Mouse (Mus musculus) megakaryocyte, embryonic 14.5 days (primary cell): Measurements from ENCODE around the gene Phf1. TPM values are rescaled to one million over a fixed set of nuclear protein-coding genes. Genes with fewer than 3 reads are reported as not detected.

Source experiments
- H3K27me3 ChIP-seq: replicated peaks from 2 replicates; pipeline ENCODE3; 2012; ENCODE audit warnings: inconsistent platforms
- H3K36me3 ChIP-seq: replicated peaks from 2 replicates; pipeline ENCODE3; 2012; ENCODE audit warnings: low read length, inconsistent platforms, mixed read lengths
- H3K4me1 ChIP-seq: 2 replicates; pipeline ENCODE4 v1.6.1; 2012; ENCODE audit warnings: inconsistent platforms
- H3K4me3 ChIP-seq: replicated peaks from 2 replicates; pipeline ENCODE3; 2012; ENCODE audit warnings: moderate library complexity, mild to moderate bottlenecking, inconsistent platforms
- H3K9me3 ChIP-seq: 2 replicates; pipeline ENCODE4 v1.6.1; 2012; ENCODE audit warnings: inconsistent platforms
- FLI1 ChIP-seq: IDR thresholded peaks from 2 replicates; pipeline ENCODE4 v1.6.1; 2012; ENCODE audit warnings: low read length, inconsistent platforms, mixed read lengths
- GATA1 ChIP-seq: IDR thresholded peaks from 3 replicates; pipeline ENCODE4 v1.6.1; 2012; ENCODE audit warnings: mixed read lengths, low read length, inconsistent platforms, borderline replicate concordance
- polyA plus RNA-seq: library from polyadenylated mRNA; stranded (reverse); fragments of >175 nt; gene quantifications from 2 replicates; pipeline ENCODE4 v1.2.3, GENCODE M21; 2012; ENCODE audit warnings: low replicate concordance; ENCODE audit not compliant: insufficient read depth

The Phf1 gene
- polyA plus RNA-seq, 1 experiment: 31.7 TPM

DNA sequence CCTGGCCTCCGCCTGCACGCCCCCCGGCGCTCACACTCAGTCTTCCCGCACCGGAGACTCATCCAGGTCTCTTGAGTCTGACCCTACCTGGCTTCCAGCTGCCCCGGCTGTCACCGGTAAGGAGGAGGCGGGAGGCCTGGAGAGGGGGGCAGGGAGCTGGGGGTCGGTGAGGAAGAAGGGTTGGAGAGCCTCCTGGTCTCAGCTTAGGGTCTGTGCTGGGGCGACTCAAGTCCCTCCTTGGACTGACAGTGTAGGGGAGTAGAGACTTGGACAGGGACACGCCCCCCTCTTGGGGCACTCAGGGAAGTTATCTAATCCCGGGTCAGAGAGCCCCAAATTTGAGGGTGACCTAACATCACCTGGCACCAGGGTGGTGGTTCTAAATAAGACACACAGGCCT is 567 bp downstream of the Phf1 start:
- Histone ChIP-seq H3K27me3 (no peaks in the 10 kb centered on the region), H3K36me3 (peaks cover 65% of the 10 kb centered on the region), H3K4me1 (peaks cover 57% of the 10 kb centered on the region), H3K4me3 (peak overlapping the region; percentile 98), H3K9me3 (no peaks in the 10 kb centered on the region)
- TF ChIP-seq FLI1 (no peak), GATA1 (no peak)

GRCm38 (mm10) chr17:26933885-26934827 is 1.3 kb downstream of the Phf1 start:
- Histone ChIP-seq H3K36me3 (peaks cover 58% of the 10 kb centered on the region), H3K4me3 (peak overlapping the region; percentile 98), H3K27me3 (no peaks in the 10 kb centered on the region), H3K4me1 (peaks cover 61% of the 10 kb centered on the region), H3K9me3 (no peaks in the 10 kb centered on the region)
- no peak for TF ChIP-seq GATA1
- TF ChIP-seq FLI1: no peak

- Histone ChIP-seq H3K9me3 (no peaks in the 10 kb centered on the region), H3K36me3 (peaks cover 54% of the 10 kb centered on the region), H3K4me1 (peaks cover 65% of the 10 kb centered on the region), H3K4me3 (peak overlapping the region; percentile 20), H3K27me3 (no peaks in the 10 kb centered on the region)
- no peak for TF ChIP-seq GATA1
Observed at GRCm38 (mm10) chr17:26935027-26935426, 2.2 kb downstream of the Phf1 start.

DNA sequence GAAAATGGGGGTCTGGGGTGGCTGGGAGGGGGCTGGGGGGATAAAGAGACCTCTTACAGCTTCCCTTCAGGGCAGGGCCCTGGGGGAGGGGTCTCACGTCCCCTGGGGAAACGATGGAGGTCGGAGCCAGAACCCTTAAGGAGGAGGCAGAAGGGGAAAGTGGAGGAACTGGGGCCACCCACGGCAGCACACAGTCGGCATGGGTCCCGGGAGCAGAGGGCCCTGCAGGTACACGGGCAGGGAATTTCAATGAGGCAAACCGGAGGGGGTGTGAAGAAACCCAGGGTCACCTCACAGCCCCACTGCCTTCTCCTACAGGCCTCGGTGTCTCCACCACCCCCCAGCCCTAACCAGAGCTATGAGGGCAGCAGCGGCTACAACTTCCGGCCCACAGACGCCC is 3.6 kb downstream of the Phf1 start:
- TF ChIP-seq FLI1 (no peak), GATA1 (no peak)
- no peak overlapping the region for H3K4me3 ChIP-seq
- no peaks in the 10 kb centered on the region for H3K27me3 ChIP-seq
- H3K4me1 ChIP-seq: peaks cover 79% of the 10 kb centered on the region
- H3K9me3 ChIP-seq: no peaks in the 10 kb centered on the region
- peaks cover 45% of the 10 kb centered on the region for H3K36me3 ChIP-seq

GRCm38 (mm10) chr17:26936921-26937695 is 4.3 kb downstream of the Phf1 start:
- TF ChIP-seq GATA1: no peak
- TF ChIP-seq FLI1: no peak
- Histone ChIP-seq H3K4me3 (peak overlapping the region; percentile 31), H3K36me3 (peaks cover 43% of the 10 kb centered on the region), H3K9me3 (no peaks in the 10 kb centered on the region), H3K27me3 (no peaks in the 10 kb centered on the region), H3K4me1 (peaks cover 79% of the 10 kb centered on the region)

DNA sequence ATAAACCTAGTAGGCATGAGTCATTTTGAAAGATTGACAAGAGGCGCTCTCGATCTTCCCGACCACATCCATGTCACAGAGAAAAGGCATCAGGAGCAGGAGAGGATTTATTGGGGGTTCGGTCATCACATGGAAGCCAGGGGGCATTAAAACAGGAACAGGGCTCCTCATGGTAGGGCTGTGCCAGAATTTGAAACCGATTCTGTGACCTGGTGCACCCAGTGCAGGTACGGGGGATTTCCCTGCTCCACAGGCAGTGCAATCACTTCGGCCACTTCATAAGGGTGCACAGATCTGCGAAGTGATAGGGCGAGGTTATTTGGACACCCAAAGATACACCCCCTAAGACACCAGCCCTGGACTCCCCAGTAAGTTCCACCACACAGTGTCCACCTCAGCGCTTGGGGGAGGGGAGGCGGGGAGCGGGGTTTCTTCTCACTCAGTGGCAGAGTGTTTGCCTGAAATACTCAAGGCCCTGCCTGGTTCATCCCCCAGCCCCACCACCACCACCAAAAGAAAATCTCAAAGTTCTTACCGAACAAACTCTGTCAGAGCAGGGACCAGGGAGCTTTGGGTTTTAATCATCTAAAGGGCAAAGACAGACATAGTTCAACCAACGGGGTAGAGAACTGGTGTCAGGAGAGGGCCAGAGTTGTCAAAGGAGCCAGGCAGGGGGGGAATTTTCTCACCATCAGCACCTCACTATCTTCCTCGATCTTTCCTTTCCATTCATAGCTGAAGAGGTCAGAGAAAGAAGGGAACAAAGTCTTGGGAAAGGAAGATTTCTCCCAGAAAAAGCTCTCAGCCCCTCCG is 5.2 kb downstream of the Phf1 start:
- Histone ChIP-seq H3K9me3 (no peaks in the 10 kb centered on the region), H3K27me3 (no peaks in the 10 kb centered on the region), H3K36me3 (peaks cover 43% of the 10 kb centered on the region), H3K4me1 (peaks cover 74% of the 10 kb centered on the region), H3K4me3 (peak overlapping the region; percentile 97)
- TF ChIP-seq GATA1: no peak
- no peak for TF ChIP-seq FLI1

DNA sequence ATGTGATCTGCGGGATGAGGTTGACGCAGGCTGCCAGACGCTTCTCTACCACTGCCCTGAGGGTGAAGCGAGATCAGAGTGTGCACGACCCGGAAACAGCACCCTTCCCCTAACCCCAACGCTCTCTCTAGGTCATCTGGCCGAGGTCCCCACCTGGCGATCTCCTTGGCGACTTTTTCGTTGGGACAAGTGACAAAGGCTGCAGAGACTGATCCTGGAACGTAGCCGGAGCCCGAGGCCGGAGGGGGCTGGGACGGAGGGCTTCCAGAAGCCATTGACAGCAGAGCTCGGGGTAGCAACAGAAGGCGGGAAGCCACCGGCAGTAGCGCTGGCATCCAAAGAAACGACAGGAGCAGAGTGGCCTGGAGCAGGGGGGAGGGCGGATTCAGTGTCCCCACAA is 5.9 kb downstream of the Phf1 start:
- Histone ChIP-seq H3K4me1 (peaks cover 67% of the 10 kb centered on the region), H3K27me3 (no peaks in the 10 kb centered on the region), H3K4me3 (peak overlapping the region; percentile 97), H3K36me3 (peaks cover 43% of the 10 kb centered on the region), H3K9me3 (no peaks in the 10 kb centered on the region)
- TF ChIP-seq GATA1 (no peak), FLI1 (no peak)

- TF ChIP-seq GATA1 (no peak), FLI1 (no peak)
- peak within 1 kb of the TSS; percentile 97 for H3K4me3 ChIP-seq
- H3K27me3 ChIP-seq: peaks cover 3% of the 10 kb centered on the region
- H3K4me1 ChIP-seq: peaks cover 63% of the 10 kb centered on the region
- H3K36me3 ChIP-seq: peaks cover 38% of the 10 kb centered on the region
- no peaks in the 10 kb centered on the region for H3K9me3 ChIP-seq
Observed at GRCm38 (mm10) chr17:26939178-26939972, 6.5 kb downstream of the Phf1 start, which contains the start of gene Cuta. Cuta (minus strand) TSS chr17:26939569.

DNA sequence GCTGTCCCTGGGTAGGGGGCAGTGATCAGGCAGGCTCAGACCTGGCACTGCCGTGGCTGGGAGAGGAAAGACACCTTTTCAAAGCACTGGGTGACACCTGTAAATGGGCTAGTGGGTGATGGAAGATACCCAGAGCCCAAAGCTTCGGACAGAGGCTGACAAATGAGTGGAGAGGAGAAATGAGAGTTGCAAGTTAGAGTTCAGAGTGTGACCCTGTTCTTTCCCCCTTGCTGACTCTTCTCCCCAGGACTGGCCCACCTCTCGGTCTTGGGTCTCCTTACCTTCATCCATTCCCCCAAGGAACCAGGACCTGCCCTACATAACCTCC is 7.1 kb downstream of the Phf1 start:
- H3K4me1 ChIP-seq: peaks cover 63% of the 10 kb centered on the region
- peaks cover 32% of the 10 kb centered on the region for H3K36me3 ChIP-seq
- TF ChIP-seq FLI1 (no peak), GATA1 (no peak)
- H3K27me3 ChIP-seq: peaks cover 9% of the 10 kb centered on the region
- peak overlapping the region; percentile 97 for H3K4me3 ChIP-seq
- no peaks in the 10 kb centered on the region for H3K9me3 ChIP-seq
